Comparison of ENCODE assay signal across 8 mouse cellular contexts in the genomic region with DNA sequence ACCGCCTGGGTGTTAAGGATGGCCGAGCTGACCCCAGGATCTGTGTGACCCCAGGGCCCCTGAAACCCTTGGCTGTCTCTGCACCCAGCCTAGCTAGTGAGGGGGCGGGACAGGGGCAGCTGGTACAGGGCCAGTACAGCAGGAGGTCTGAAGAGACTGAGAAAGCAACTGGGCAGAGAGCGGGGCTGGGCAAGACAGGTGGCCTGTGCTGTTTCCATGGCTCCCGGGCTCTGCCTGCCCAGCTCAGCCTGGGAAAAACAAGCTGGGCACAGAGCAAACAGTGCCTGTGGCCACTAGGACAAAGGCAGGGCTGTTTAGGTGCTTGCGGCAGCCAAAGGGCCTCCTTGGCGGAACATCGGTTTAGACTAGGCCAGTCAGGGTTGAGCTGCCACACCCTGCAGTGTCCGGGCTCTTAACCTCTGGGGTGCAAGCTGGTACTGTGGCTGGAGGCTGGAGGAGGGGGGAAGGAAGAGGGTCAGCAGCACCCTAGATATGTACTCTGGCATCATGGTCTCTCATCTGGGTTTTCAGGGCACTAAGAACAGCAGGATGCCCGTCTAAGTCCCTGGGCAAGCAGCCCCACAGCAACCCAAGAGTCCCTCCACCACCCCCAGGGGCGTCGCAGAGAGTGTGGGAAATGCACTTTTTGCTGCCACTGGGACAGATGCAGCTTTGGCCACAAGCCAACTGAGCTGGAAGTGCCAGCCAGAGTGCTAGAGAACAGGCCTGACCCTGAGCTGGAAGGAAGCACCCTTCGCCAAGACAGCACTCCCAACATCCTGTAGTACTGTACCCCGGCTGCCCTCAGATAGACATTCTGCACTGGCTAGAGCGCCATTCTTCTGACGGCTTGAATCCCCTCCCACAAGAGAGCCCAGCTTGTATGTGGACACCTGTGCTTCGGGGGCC. TPM values are rescaled to one million over a fixed set of nuclear protein-coding genes. Genes with fewer than 3 reads are reported as not detected.
DNase-seq lines count a peak whose midpoint lies in the region; ATAC-seq and TF ChIP-seq lines count a peak whose summit lies in the region.

No protein-coding gene starts in this region.

- WGBS in cerebellum, adult 2 months: 56% methylated on average over 17 of the region's 17 CpGs
- 38% methylated on average over 17 of the region's 17 CpGs for WGBS in forebrain, embryonic 16.5 days
- 56% methylated on average over 17 of the region's 17 CpGs for WGBS in kidney, postnatal 0 days
- 55% methylated on average over 17 of the region's 17 CpGs for WGBS in lung, embryonic 15.5 days
- 72% methylated on average over 17 of the region's 17 CpGs for WGBS in stomach, embryonic 14.5 days

- H3K36me3 ChIP-seq in forebrain, embryonic 16.5 days (ENCODE audit: control insufficient read depth, insufficient read depth): no peaks in the 10 kb centered on the region
- H3K36me3 ChIP-seq in kidney, postnatal 0 days (ENCODE audit: insufficient read depth, low read length): no peaks in the 10 kb centered on the region
- H3K36me3 ChIP-seq in lung, embryonic 15.5 days: no peaks in the 10 kb centered on the region
- H3K36me3 ChIP-seq in stomach, embryonic 14.5 days (ENCODE audit: control insufficient read depth, insufficient read depth, low read length): no peaks in the 10 kb centered on the region

- H3K4me1 ChIP-seq in cerebellum, adult 2 months (ENCODE audit: control insufficient read depth, insufficient read depth, low read length): peaks cover 22% of the 10 kb centered on the region
- peaks cover 39% of the 10 kb centered on the region for H3K4me1 ChIP-seq in forebrain, embryonic 16.5 days (replicated peaks; ENCODE audit: control insufficient read depth, insufficient read depth, low read length)
- peaks cover 32% of the 10 kb centered on the region for H3K4me1 ChIP-seq in kidney, postnatal 0 days (replicated peaks; ENCODE audit: insufficient read depth, low read length)
- H3K4me1 ChIP-seq in lung, embryonic 15.5 days: peaks cover 45% of the 10 kb centered on the region
- peaks cover 16% of the 10 kb centered on the region; the same call in 1 of the 2 replicates for H3K4me1 ChIP-seq in stomach, embryonic 14.5 days (ENCODE audit: control insufficient read depth, insufficient read depth, low read length)

- H3K4me2 ChIP-seq in forebrain, embryonic 16.5 days (ENCODE audit: low read length): no peak overlapping the region
- H3K4me2 ChIP-seq in kidney, postnatal 0 days (ENCODE audit: low read length): no peak overlapping the region
- no peak overlapping the region for H3K4me2 ChIP-seq in lung, embryonic 15.5 days
- no peak overlapping the region for H3K4me2 ChIP-seq in stomach, embryonic 14.5 days (replicated peaks; ENCODE audit: low read depth, low read length)

- peak overlapping the region; percentile 37 for H3K9ac ChIP-seq in forebrain, embryonic 16.5 days (replicated peaks; ENCODE audit: low read depth, low read length)
- H3K9ac ChIP-seq in kidney, postnatal 0 days (ENCODE audit: low read depth, low read length): 0 out of 2 replicates have a peak overlapping the region, but pooled peaks have one; percentile 23
- H3K9ac ChIP-seq in lung, embryonic 15.5 days: no peak overlapping the region
- H3K9ac ChIP-seq in stomach, embryonic 14.5 days (replicated peaks; ENCODE audit: low read depth, low read length): no peak overlapping the region

- no peak overlapping the region for H3K4me3 ChIP-seq in cerebellum, adult 2 months (replicated peaks; ENCODE audit: insufficient read depth, low read depth, low read length)
- H3K4me3 ChIP-seq in forebrain, embryonic 16.5 days (replicated peaks; ENCODE audit: low read length): no peak overlapping the region
- H3K4me3 ChIP-seq in kidney, postnatal 0 days (replicated peaks; ENCODE audit: low read depth, low read length): no peak overlapping the region
- no peak overlapping the region for H3K4me3 ChIP-seq in lung, embryonic 15.5 days
- no peak overlapping the region for H3K4me3 ChIP-seq in stomach, embryonic 14.5 days (ENCODE audit: low read depth, low read length)

- TF ChIP-seq POLR2A in cerebellum, adult 2 months (IDR thresholded peaks at IDR 0.05; ENCODE audit: borderline replicate concordance, insufficient read depth, low read length): no peak

- no peak for TF ChIP-seq CTCF in cerebellum, adult 2 months (IDR thresholded peaks at IDR 0.05; ENCODE audit: borderline replicate concordance, insufficient read depth, low read depth, low read length)
- TF ChIP-seq CTCF in kidney, postnatal 0 days (IDR thresholded peaks at IDR 0.05; ENCODE audit: low read depth): no peak; the same call in 1 of the 2 replicates

- peak; percentile 49 to 65 for DNase-seq in cerebellum, adult 2 months
- DNase-seq in cerebellum, adult 8-10 months: no peak
- DNase-seq in 416B (ENCODE audit: low read depth): peak; percentile 50
- DNase-seq in kidney, postnatal 0 days (ENCODE audit: low spot score): no peak
- no peak for DNase-seq in T-cell, adult 2 months (ENCODE audit: low spot score)

- ATAC-seq in forebrain, embryonic 16.5 days: peak; percentile 87
- peak; percentile 44; the same call in 1 of the 2 replicates for ATAC-seq in kidney, postnatal 0 days (replicated peaks; ENCODE audit: low FRiP score, low read depth)
- ATAC-seq in lung, embryonic 15.5 days (ENCODE audit: borderline replicate concordance, extremely low read depth, low FRiP score, low TSS enrichment): peak; percentile 9; the same call in 1 of the 2 replicates
- ATAC-seq in stomach, embryonic 14.5 days (ENCODE audit: insufficient number of reproducible peaks, insufficient read depth, low FRiP score, low read depth): no peak

- H3K27me3 ChIP-seq in cerebellum, adult 2 months (ENCODE audit: control insufficient read depth, insufficient read depth, low read length): no peaks in the 10 kb centered on the region
- H3K27me3 ChIP-seq in forebrain, embryonic 16.5 days (replicated peaks; ENCODE audit: control insufficient read depth, insufficient read depth, low read length): no peaks in the 10 kb centered on the region
- no peaks in the 10 kb centered on the region for H3K27me3 ChIP-seq in kidney, postnatal 0 days (ENCODE audit: insufficient read depth, low read length)
- peaks cover 18% of the 10 kb centered on the region; the same call in 1 of the 2 replicates for H3K27me3 ChIP-seq in lung, embryonic 15.5 days
- no peaks in the 10 kb centered on the region for H3K27me3 ChIP-seq in stomach, embryonic 14.5 days (ENCODE audit: control insufficient read depth, insufficient read depth, low read length)

- peak overlapping the region; percentile 29; the same call in 1 of the 2 replicates for H3K27ac ChIP-seq in cerebellum, adult 2 months (ENCODE audit: insufficient read depth, low read length)
- H3K27ac ChIP-seq in forebrain, embryonic 16.5 days (ENCODE audit: low read length): peak overlapping the region; percentile 89
- H3K27ac ChIP-seq in kidney, postnatal 0 days: peak overlapping the region; percentile 65
- peak overlapping the region; percentile 86 for H3K27ac ChIP-seq in lung, embryonic 15.5 days
- peak overlapping the region; percentile 36; the same call in 1 of the 2 replicates for H3K27ac ChIP-seq in stomach, embryonic 14.5 days (ENCODE audit: low read length)

- 0 out of 2 replicates have a peak, but pooled peaks cover under 1% of the 10 kb centered on the region for H3K9me3 ChIP-seq in forebrain, embryonic 16.5 days (ENCODE audit: control insufficient read depth, low read length)
- H3K9me3 ChIP-seq in kidney, postnatal 0 days (replicated peaks; ENCODE audit: low read length): no peaks in the 10 kb centered on the region
- no peaks in the 10 kb centered on the region for H3K9me3 ChIP-seq in lung, embryonic 15.5 days
- no peaks in the 10 kb centered on the region for H3K9me3 ChIP-seq in stomach, embryonic 14.5 days (ENCODE audit: control insufficient read depth, low read depth, low read length)

RNA-seq across cellular contexts. Expression of gene Wnt7b, which starts 31.3 kb away (rescaled TPM):
- 11.1 and 14.7 TPM in 2 replicates for polyA plus RNA-seq in cerebellum, adult 2 months (2012; rRNA removed)
- polyA plus RNA-seq in forebrain, embryonic 16.5 days (2015; fragmentation: Nextera tagmentation; extraction: Ambion mirVana): 110 and 125 TPM in 2 replicates
- polyA plus RNA-seq in kidney, postnatal 0 days (2015; fragmentation: Nextera tagmentation; extraction: Ambion mirVana): 24.9 and 26.3 TPM in 2 replicates
- 56.5 and 57.6 TPM in 2 replicates for polyA plus RNA-seq in lung, embryonic 15.5 days (2015; fragmentation: Nextera tagmentation; extraction: Ambion mirVana)
- 0.75 and 2.5 TPM in 2 replicates for polyA plus RNA-seq in stomach, embryonic 14.5 days (2014; fragmentation: Nextera tagmentation; extraction: Ambion mirVana)

Comparison
In these comparisons a context has a peak if more than half of its experiments do, and no peak if none do; other contexts are left out.
1. DNase-seq: peak in cerebellum, adult 2 months (2 of 2) and 416B (single experiment); none in cerebellum, adult 8-10 months (single experiment), kidney, postnatal 0 days (single experiment) and T-cell, adult 2 months (single experiment).
2. H3K27ac ChIP-seq: peak in every context shown above with its lines; median percentile 89 in forebrain, embryonic 16.5 days; 86 in lung, embryonic 15.5 days; 65 in kidney, postnatal 0 days; 36 in stomach, embryonic 14.5 days; 29 in cerebellum, adult 2 months.
3. H3K9ac ChIP-seq: peak in forebrain, embryonic 16.5 days (single experiment) and kidney, postnatal 0 days (single experiment); none in lung, embryonic 15.5 days (single experiment) and stomach, embryonic 14.5 days (single experiment).